ENCODE assay signal across 10 mouse cellular contexts in the genomic region with DNA sequence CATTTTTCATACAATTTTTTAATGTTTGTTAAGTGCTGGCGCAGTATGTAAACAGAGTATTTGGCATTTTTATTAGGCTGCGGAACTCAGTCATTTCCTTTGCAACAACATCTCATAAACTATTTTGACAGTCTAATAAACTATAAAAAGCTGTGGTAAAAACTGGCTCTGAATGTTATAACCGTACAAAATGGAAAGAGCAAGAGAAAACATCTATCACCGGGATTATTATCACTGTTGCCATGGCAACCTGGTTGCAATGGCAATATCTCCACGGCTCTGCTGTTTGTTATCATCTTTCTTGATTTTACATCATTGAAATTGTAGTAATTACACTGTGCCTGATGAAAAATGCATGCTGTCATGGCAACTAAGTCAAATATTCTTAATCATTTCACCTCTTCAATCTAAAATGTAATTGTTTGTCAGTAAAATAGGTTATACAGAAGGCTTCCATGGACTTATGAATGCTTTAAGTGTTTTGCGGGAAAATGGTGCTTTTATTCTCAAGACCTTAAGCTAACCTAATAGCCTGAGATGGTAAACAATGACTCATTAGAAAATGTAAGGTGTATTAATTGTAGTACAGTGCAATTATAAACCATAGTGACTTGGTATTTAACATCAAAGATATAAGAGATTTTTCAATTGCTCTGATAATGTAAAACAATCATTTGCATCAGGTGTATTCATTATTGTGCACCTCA.
DNase-seq lines count a peak whose midpoint lies in the region; ATAC-seq lines count a peak whose summit lies in the region.
"Had no signal": no experiment of that assay in that cellular context is flagged by ENCODE, and none has a peak within 500 bp of the region (broad histone marks: within the 10 kb centered on the region; RNA-seq: fewer than 3 reads in every experiment).

No protein-coding gene starts in this region.

- DNase-seq in left cerebral cortex, postnatal 14 days (ENCODE audit: low spot score in 2 of 2), result peak; percentile 30 to 49
- DNase-seq in left cerebral cortex, adult 18-20 months (ENCODE audit: low spot score in 2 of 2), result no peak
- DNase-seq in embryonic facial prominence, embryonic 14.5 days (ENCODE audit: low spot score), result peak; percentile 30
- no peak for DNase-seq in heart, postnatal 14 days
- no peak for DNase-seq in urinary bladder, postnatal 10 days (ENCODE audit: low spot score)
- DNase-seq: adrenal gland, adult 8-10 months; cerebellum, postnatal 25 days; thymus, postnatal 4 days had no signal

- H3K9ac ChIP-seq in embryonic facial prominence, embryonic 14.5 days (ENCODE audit: low read depth, low read length), result no peak overlapping the region
- H3K9ac ChIP-seq in hindbrain, embryonic 12.5 days, result no peak overlapping the region
- H3K9ac ChIP-seq in midbrain, embryonic 16.5 days (ENCODE audit: low read depth, low read length), result no peak overlapping the region

- H3K9me3 ChIP-seq in embryonic facial prominence, embryonic 14.5 days (ENCODE audit: control insufficient read depth, low read length), result no peaks in the 10 kb centered on the region
- H3K9me3 ChIP-seq in hindbrain, embryonic 12.5 days (replicated peaks), result no peaks in the 10 kb centered on the region
- no peaks in the 10 kb centered on the region for H3K9me3 ChIP-seq in midbrain, embryonic 16.5 days (replicated peaks; ENCODE audit: control insufficient read depth, low read length, poor library complexity, severe bottlenecking)

- H3K27me3 ChIP-seq in embryonic facial prominence, embryonic 14.5 days (replicated peaks; ENCODE audit: control insufficient read depth, insufficient read depth, low read length), result no peaks in the 10 kb centered on the region
- no peaks in the 10 kb centered on the region for H3K27me3 ChIP-seq in hindbrain, embryonic 12.5 days
- H3K27me3 ChIP-seq in midbrain, embryonic 16.5 days (ENCODE audit: control insufficient read depth, insufficient read depth, low read depth, low read length), result no peaks in the 10 kb centered on the region

- H3K4me3 ChIP-seq in embryonic facial prominence, embryonic 14.5 days (ENCODE audit: low read depth, low read length), result no peak overlapping the region
- H3K4me3 ChIP-seq in hindbrain, embryonic 12.5 days, result no peak overlapping the region
- H3K4me3 ChIP-seq in midbrain, embryonic 16.5 days (ENCODE audit: low read depth, low read length), result no peak overlapping the region

- intact Hi-C loops in left cerebral cortex, postnatal 14 days (cut with DNase I), result no loop called here
- intact Hi-C loops in heart, postnatal 14 days (cut with DNase I), result no loop called here

- H3K4me1 ChIP-seq in embryonic facial prominence, embryonic 14.5 days (ENCODE audit: control insufficient read depth, insufficient read depth, low read length), result no peaks in the 10 kb centered on the region
- H3K4me1 ChIP-seq in hindbrain, embryonic 12.5 days, result no peaks in the 10 kb centered on the region; the same call in 1 of the 2 replicates
- H3K4me1 ChIP-seq in midbrain, embryonic 16.5 days (ENCODE audit: control insufficient read depth, insufficient read depth, low read length), result peaks cover 3% of the 10 kb centered on the region

- H3K27ac ChIP-seq in embryonic facial prominence, embryonic 14.5 days (replicated peaks; ENCODE audit: low read depth, low read length), result no peak overlapping the region
- H3K27ac ChIP-seq in hindbrain, embryonic 12.5 days, result no peak overlapping the region
- H3K27ac ChIP-seq in midbrain, embryonic 16.5 days (ENCODE audit: low read length), result peak overlapping the region; percentile 65

- no peak overlapping the region for H3K4me2 ChIP-seq in embryonic facial prominence, embryonic 14.5 days (ENCODE audit: low read depth, low read length)
- no peak overlapping the region for H3K4me2 ChIP-seq in hindbrain, embryonic 12.5 days (replicated peaks)
- 0 out of 2 replicates have a peak overlapping the region, but pooled peaks have one; percentile 23 for H3K4me2 ChIP-seq in midbrain, embryonic 16.5 days (ENCODE audit: low read length)

- 69% methylated on average over 6 of the region's 6 CpGs for WGBS in embryonic facial prominence, embryonic 14.5 days
- 65% methylated on average over 6 of the region's 6 CpGs for WGBS in hindbrain, embryonic 12.5 days
- WGBS in midbrain, embryonic 16.5 days, result 43% methylated on average over 6 of the region's 6 CpGs

- ATAC-seq in embryonic facial prominence, embryonic 14.5 days (ENCODE audit: low read depth), result no peak
- peak; percentile 77 for ATAC-seq in hindbrain, embryonic 12.5 days (ENCODE audit: low FRiP score)
- ATAC-seq in midbrain, embryonic 16.5 days, result peak; percentile 86

- H3K36me3 ChIP-seq in embryonic facial prominence, embryonic 14.5 days (ENCODE audit: control insufficient read depth, insufficient read depth, low read length), result no peaks in the 10 kb centered on the region
- no peaks in the 10 kb centered on the region for H3K36me3 ChIP-seq in hindbrain, embryonic 12.5 days
- H3K36me3 ChIP-seq in midbrain, embryonic 16.5 days (ENCODE audit: control insufficient read depth, insufficient read depth, low read length), result no peaks in the 10 kb centered on the region

Comparison
In these comparisons a context has a peak if more than half of its experiments do, and no peak if none do; other contexts are left out.
1. DNase-seq: peak in left cerebral cortex, postnatal 14 days (2 of 2) and embryonic facial prominence, embryonic 14.5 days (single experiment); none in left cerebral cortex, adult 18-20 months (0 of 2), heart, postnatal 14 days (0 of 2) and urinary bladder, postnatal 10 days (single experiment).